Comparison of ENCODE assay signal across 8 mouse cellular contexts in the genomic region with DNA sequence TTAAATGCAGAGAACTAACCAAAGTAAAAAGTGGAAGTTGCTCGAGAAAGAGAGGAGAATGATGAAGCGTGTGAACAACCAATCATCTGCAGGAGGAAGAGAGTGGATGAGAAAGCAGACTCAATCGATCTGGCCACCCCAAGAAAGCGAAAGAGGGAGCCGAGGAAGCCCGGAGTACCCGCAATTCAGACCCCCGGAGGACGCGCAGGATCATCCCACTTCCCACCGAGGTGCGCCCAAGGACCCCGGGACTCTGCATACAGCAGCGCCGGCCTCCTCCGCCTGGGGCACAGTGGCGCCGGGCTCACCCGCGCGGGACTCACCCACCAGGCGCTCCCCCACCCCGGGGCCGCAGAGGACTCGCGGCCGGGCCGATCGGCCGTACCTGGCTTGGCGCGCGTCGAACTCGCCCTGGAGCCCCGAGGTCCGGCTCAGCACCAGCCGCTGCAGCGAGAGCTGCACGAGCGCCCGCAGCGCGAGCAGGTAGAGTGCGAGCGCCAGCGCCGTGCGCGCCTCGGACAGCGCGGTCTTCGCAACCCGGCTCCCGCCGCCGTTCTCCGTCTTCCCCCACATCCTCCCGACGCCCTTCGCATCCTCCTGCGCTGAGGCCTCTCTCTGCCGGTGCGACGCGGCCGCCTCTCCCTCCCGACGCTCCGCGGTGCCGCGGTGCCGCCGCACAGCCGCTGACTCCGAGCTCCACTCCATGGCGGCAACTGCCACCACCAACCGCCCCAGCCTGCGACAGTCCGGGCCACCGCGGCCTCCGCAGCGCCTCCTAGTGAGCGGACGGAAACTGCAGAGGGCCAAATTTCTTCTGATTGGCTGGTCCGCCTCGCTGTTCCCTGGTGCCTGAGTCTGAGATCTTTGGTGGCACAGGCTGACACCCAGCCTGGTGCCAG. TPM values are rescaled to one million over a fixed set of nuclear protein-coding genes. Genes with fewer than 3 reads are reported as not detected.
DNase-seq lines count a peak whose midpoint lies in the region; ATAC-seq and TF ChIP-seq lines count a peak whose summit lies in the region.

A gene (minus strand): TSS at position 765 of the 899 bp plus-strand sequence.

- DNase-seq in gastrocnemius, postnatal 10 days, result peak; percentile 97
- peak; percentile 96 for DNase-seq in induced T-regulatory cell, adult 2 months (ENCODE audit: low read depth)
- DNase-seq in left cerebral cortex, adult 9 months (ENCODE audit: low spot score in 2 of 2), result peak; percentile 88 to 98
- DNase-seq in right cerebral cortex, postnatal 14 days, result peak; percentile 96
- peak; percentile 96 to 97 for DNase-seq in urinary bladder, postnatal 36 days (ENCODE audit: low spot score in 2 of 2)

- ATAC-seq in activated CD4-positive, CD25-positive, alpha-beta regulatory T cell, adult 4 months, result peak; percentile 93
- peak; percentile 98 for ATAC-seq in megakaryocyte progenitor cell, adult 5-6 weeks (replicated peaks; ENCODE audit: poor library complexity)

- peak; percentile 78; the same call in 1 of the 2 replicates for TF ChIP-seq POLR2A in cortical plate, adult 2 months (IDR thresholded peaks at IDR 0.05; ENCODE audit: extremely low read depth, insufficient read depth, low read length)

- peak within 1 kb of the TSS; percentile 62 for H3K4me3 ChIP-seq in cortical plate, adult 2 months (ENCODE audit: insufficient read depth, low read length)

- H3K27ac ChIP-seq in cortical plate, adult 2 months (ENCODE audit: insufficient read depth, low read length), result peak within 1 kb of the TSS; percentile 94

- TF ChIP-seq CTCF in cortical plate, adult 2 months (IDR thresholded peaks at IDR 0.05; ENCODE audit: extremely low read depth, insufficient read depth, low read length), result peak; percentile 67

- no peaks in the 10 kb centered on the region; the same call in 1 of the 2 replicates for H3K4me1 ChIP-seq in cortical plate, adult 2 months (ENCODE audit: control insufficient read depth, insufficient read depth, low read length)

RNA-seq across cellular contexts. Expression of the gene that starts here (rescaled TPM):
- 10 to 100 TPM; 12.0 to 17.0 TPM for polyA plus RNA-seq in activated CD4-positive, CD25-positive, alpha-beta regulatory T cell, adult 4 months (2017; shearing (Covaris generic))
- 27.5 and 28.2 TPM in 2 replicates for polyA plus RNA-seq in cortical plate, adult 2 months (2012; rRNA removed)
- 10 to 100 TPM in 1 of 2 experiments, 1 to 10 TPM in 1; 9.7 to 10.3 TPM for total RNA-seq in gastrocnemius, postnatal 10 days (2021)
- total RNA-seq in megakaryocyte progenitor cell, adult 5-6 weeks (2015), result 37.3 and 42.5 TPM in 2 replicates
- total RNA-seq in megakaryocyte progenitor cell, adult 5-6 weeks (2017), result 44.8 and 51.3 TPM in 2 replicates

Comparison
In these comparisons a context has a peak if more than half of its experiments do, and no peak if none do; other contexts are left out.
1. Peak in every context shown above with its lines: DNase-seq, ATAC-seq, H3K4me3 ChIP-seq and H3K27ac ChIP-seq.